Mouse (Mus musculus): ENCODE results near the gene Supt3. TPM values are rescaled to one million over a fixed set of nuclear protein-coding genes. Genes with fewer than 3 reads are reported as not detected.
A peak's percentile ranks its signal among the peaks of the same experiment; 100 is the strongest.

The Supt3 gene
- polyA plus RNA-seq, 1 experiment: 7.9 TPM

GRCm38 (mm10) chr17:45046583-45046982 lies 269.6 kb downstream of the Supt3 start:
- DNase-seq (ENCODE audit: extremely low spot score in 1 of 2, low spot score in 1 of 2): no peak

DNA sequence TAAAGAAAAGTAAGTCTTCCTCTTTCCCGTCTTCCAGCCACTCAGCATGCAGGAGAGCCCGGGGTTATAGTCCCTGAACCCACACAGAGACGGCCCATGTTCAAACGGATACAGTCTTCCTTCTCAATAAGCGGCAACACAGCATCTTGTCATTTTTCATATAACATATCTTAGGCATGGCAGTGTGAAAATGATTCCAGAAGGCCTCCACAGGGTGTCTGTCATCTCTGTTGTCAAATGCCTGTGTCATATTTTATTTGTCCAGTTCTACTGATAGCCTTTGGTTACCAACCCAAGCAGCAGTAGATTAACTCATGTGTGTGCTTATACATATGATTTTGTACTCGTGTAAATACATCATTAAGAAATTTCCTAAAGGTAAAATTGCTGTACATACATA lies 270.3 kb downstream of the Supt3 start:
- no peak for DNase-seq (ENCODE audit: extremely low spot score in 1 of 2, low spot score in 1 of 2)

GRCm38 (mm10) chr17:45051971-45052370 lies 275.0 kb downstream of the Supt3 start:
- no peak for DNase-seq (ENCODE audit: extremely low spot score in 1 of 2, low spot score in 1 of 2)

DNA sequence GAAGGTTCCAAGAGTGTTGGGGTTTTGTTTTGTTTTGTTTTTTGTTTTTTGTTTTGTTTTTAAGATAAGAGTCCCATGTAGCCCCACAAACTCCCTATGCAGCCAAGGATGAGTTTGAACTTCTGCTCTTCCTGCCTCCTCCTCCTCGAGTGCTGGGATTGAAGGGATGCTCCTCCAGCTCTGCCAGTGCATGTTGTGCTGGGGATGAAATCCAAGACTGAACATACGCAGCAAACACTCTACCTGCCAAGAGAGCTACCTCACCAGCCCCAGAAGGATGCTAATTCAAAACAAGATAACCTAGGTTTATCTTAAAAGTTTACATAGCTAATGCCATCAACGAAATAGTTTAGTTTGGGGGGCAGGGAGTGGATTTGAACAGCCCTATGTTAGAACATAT lies 276.4 kb downstream of the Supt3 start:
- DNase-seq (ENCODE audit: extremely low spot score in 1 of 2, low spot score in 1 of 2): no peak

- no peak for DNase-seq (ENCODE audit: extremely low spot score in 1 of 2, low spot score in 1 of 2)
Observed at GRCm38 (mm10) chr17:45054526-45054925, 277.6 kb downstream of the Supt3 start.

DNA sequence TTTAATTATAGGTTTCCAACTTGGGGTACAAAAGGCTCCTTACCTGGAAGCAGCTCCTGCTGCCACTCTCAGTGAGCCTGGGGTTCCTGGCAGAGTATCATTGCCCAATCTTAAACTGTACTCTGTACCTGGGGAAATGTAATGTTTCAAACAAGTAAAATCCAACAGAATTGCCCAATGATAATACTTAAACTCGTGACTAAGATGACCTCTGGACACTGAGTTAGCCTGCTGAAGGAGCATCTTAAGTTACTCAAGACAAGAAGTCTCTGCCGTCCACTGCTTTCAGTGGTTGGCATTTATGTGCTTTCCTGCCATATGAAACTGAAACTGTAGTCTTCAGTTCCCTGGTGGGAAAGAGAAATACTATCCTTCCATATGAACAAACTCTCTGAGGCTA lies 279.9 kb downstream of the Supt3 start:
- no peak for DNase-seq (ENCODE audit: extremely low spot score in 1 of 2, low spot score in 1 of 2)

DNA sequence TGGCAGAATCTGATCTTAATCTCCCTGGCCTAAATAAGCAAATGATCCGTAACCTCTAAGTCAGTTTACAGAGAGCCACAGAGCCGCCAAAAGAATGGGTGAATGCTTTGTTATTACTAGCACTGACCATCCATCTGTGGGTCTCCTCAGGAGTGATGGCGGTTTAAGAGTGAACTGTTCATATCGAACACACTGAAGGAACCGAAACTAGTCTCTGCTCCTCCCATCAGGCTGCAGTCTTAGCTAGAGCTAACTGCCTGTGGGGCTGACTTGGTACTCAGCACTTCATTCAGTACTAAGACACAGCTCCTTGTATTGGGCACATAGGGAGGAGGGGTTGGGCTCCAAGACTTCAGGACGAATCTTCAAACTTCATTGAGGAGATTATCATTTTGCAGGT lies 280.8 kb downstream of the Supt3 start:
- DNase-seq (ENCODE audit: extremely low spot score in 1 of 2, low spot score in 1 of 2): no peak

GRCm38 (mm10) chr17:45058566-45059363 lies 281.8 kb downstream of the Supt3 start:
- DNase-seq (ENCODE audit: extremely low spot score in 1 of 2, low spot score in 1 of 2): no peak

GRCm38 (mm10) chr17:45063776-45064175 lies 286.8 kb downstream of the Supt3 start:
- DNase-seq (ENCODE audit: extremely low spot score in 1 of 2, low spot score in 1 of 2): peak in 1 of 2 experiments; percentile 38

DNA sequence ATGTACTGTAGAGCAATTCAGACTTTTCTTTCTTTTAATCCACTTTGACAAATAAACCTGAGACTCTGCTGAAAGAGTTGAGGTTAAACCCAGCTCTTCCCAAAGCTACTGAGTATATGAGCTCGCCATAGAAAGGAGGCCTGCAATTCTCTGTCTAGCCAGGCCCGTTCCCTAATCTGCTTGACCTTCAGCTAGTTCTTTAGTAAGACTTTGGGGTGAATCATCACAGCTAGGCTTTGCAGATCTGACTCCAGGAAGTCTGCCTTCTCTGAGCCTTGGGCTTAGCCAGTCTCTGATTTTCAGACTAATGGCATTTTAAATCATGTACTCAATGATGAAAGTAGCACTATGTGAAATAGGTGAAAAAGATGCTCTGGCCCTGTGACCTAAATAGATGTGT lies 288.5 kb downstream of the Supt3 start:
- DNase-seq (ENCODE audit: extremely low spot score in 1 of 2, low spot score in 1 of 2): no peak

GRCm38 (mm10) chr17:45067441-45067840 lies 290.5 kb downstream of the Supt3 start:
- no peak for DNase-seq (ENCODE audit: extremely low spot score in 1 of 2, low spot score in 1 of 2)

- no peak for DNase-seq (ENCODE audit: extremely low spot score in 1 of 2, low spot score in 1 of 2)
Observed at GRCm38 (mm10) chr17:45068321-45068720, 291.4 kb downstream of the Supt3 start.

DNA sequence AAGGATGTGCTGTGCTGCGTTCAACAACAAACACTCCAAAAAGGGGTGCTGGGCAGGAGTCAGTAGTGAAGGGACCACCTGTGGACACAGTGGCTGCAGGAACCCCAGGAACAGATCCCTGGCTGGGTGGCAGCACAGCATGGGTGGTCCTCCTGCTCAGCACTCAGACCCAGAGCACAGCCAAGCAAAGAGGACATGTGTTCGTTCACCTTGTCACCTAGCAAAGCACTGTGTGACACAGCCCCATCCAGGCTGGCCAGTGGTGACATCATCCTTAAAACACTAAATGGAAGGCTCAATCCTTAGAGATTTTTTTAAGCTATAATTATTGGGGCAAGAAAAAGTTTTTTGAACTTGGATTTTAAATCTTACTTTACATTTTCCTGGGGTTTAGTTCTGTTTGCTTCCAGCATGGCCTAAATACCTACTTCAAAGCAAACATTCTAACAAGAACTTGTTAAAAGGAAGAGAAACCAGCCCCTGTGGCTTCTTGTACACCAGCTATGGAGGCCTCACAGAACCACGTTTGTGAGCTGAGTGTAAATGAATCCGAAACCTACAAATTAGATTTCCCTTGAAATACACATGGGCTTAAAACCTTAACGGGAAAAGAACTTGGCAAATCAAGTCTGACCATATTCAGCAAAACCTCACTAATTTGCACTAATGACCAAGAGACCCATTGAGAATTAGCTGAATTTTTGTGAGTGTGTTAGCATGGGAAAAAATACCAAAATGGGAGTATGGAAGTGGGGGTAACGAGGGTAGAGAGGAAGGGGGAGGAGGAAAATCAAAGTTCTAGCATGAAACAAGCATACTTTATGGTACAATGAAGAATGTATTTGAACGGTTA lies 295.8 kb downstream of the Supt3 start:
- DNase-seq (ENCODE audit: extremely low spot score in 1 of 2, low spot score in 1 of 2): no peak

DNA sequence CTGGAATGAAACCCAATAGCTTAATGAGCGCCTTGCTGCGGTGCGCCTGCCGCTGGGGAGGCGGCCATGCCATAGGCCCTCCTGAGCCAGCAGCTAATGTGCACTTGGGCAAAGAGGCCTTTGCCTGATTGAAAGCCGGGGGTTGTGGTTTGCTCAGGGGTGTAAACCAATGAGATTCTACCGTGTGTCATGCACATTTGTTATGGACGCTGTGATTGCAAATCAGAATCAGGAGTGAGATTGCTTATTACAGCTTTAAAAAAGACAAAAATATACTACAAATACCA lies 296.3 kb downstream of the Supt3 start:
- DNase-seq (ENCODE audit: extremely low spot score in 1 of 2, low spot score in 1 of 2): no peak

DNA sequence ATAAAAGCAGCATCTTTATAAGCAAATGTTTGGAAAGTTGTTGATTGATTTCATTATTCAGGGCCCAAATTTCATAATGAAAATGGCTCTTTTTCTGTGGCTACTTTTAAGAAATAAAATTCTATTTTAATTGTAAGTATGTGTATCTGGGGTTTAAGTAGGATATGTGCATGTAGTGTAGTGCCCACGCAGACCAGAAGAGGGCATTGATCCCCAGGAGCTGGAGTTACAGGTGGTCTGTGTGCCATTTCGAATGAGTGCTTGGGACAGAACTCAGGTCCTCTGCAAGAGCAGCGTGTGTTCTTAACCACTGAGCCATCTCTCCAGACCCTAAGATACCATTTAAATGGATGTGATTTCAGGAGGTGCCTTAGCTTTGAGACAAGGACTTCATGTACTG lies 296.8 kb downstream of the Supt3 start:
- no peak for DNase-seq (ENCODE audit: extremely low spot score in 1 of 2, low spot score in 1 of 2)

DNA sequence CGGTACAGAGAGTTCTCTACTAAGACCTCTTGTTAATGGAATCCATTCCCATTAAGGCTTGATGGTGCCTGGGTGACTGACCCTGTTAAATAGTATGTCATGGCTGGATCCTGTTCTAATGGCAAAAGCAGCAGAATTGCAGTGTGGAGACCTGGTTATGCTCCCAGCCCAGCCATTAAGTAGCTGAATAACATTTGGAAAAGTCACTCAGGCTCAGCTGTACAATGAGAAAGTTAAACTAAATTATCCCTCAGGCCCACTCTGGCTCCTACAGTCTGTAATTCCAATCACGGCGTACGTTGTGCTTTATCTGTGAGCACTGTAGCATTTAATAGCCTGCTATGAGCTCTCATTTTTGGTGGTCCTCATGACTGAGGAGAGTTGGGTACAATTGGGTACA lies 300.0 kb downstream of the Supt3 start:
- DNase-seq (ENCODE audit: extremely low spot score in 1 of 2, low spot score in 1 of 2): no peak

GRCm38 (mm10) chr17:45077921-45078640 lies 301.1 kb downstream of the Supt3 start:
- peak in 1 of 2 experiments; percentile 23 for DNase-seq (ENCODE audit: extremely low spot score in 1 of 2, low spot score in 1 of 2)

GRCm38 (mm10) chr17:45081521-45081920 lies 304.6 kb downstream of the Supt3 start:
- no peak for DNase-seq (ENCODE audit: extremely low spot score in 1 of 2, low spot score in 1 of 2)

- peak in 1 of 2 experiments; percentile 20 for DNase-seq (ENCODE audit: extremely low spot score in 1 of 2, low spot score in 1 of 2)
Observed at GRCm38 (mm10) chr17:45081955-45082475, 305.1 kb downstream of the Supt3 start.

DNA sequence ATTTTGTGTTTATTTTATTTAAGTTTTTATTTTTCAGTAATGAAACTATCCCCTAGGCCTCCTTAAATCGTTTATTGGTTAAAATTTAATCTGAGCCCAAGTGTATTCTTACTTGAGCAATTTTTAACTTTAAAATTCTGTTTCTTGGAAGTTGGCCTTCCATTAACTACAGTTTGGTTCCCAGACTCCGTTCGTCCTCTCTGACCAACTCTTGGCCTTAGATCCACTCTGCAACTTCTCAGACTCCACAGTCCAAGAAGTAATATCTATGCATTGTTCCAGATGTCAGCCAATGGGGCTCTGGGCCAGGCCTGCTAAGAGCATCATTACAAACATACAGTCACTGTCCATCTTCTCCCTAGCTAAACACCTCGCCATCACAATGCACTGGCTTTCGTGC lies 309.4 kb downstream of the Supt3 start:
- DNase-seq (ENCODE audit: extremely low spot score in 1 of 2, low spot score in 1 of 2): no peak

DNA sequence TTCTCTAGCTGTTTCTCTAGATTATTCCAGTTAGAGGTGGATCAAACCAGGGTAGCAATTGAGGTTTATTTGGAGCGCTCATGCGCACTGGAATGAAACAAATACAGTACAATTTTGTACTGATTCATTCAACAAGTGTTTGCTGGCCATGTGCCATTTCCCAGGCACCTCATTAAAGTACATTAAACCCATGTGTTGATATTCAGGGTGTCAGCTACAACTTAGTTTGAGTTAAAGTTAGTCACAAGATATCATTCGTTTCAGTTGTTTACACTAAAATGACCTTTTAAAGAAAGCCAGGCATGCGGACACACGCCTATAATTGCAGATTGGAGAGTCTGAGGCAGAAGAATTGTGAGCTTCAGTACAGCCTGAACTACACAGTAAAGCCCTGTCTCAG lies 310.1 kb downstream of the Supt3 start:
- DNase-seq (ENCODE audit: extremely low spot score in 1 of 2, low spot score in 1 of 2): no peak

Data from frontal cortex, adult 2 months (tissue).